Mouse (Mus musculus): ENCODE data around the gene Fcer1g.

Fcer1g gene

DNA sequence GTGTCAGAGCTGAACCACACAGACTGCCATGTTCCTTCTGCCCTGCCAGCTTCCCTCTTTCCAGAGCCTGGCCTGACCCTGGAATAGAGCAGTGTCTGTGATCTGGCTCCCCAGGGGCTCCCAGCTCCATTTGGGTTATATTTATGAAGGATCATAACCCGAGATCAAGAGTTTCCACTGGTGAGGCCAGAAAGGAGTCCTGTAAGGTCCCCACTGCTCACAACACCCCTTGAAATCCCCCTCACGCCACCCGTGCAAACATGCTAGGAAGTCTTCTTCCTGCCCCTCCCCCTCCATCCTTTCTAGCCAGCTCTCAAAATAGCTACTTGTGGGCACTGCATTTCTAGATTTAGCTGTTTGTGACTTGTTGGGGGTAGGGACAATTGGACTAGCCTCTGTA lies 50.5 kb downstream of the Fcer1g start:
- DNase-seq: peak; percentile 57 to 61

DNA sequence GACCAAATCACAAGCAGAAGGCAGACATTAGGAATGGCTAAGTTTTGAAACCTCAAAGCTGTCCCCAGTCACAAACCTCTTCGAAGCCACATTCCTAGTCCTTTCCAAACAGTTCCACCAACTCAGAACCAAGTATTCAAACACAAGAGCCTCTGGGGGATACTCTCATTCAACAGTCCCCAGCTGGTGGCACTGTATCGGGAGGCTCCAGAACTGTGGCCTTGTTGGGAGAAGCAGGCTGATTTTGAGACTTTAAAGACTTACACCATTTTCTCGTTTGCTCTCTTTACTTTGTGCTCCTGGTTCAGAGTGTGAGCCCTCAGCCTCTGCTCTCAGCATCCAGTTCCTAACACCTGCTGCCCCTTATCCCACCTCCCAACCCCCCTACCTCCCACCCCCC lies 51.1 kb downstream of the Fcer1g start:
- DNase-seq: no peak
